ENCODE assay signal across 10 mouse cellular contexts in the genomic region with DNA sequence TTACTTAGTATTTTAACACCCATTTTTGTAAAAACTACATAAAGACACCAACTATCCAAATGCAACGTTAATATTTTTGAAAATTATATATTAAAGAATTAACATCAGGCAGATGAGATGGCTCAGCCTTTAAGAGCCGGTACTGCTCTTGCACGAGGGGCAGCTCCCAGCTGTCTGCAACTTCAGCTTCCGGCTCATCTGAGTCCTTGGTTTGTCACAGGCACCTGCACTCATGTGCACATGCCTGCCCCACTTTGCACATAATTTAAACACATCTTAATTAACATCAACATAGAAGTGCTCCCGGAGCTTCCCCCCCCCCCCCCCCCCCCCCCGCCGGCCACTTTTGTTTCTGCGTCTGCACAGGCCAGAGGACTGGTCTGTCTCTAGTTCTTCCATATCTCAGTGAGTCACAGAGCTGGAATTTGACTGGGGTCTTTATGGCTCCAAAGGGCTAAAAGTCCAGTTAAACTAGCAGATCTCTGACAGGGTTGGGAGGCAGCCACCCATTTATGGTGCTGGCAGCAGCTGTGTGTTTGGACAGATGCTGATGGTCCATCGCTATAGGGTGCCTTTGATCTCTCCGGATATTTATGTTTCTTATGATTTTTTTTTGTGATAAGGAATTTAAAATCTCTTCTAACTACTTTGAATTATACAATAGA.
DNase-seq lines count a peak whose midpoint lies in the region; ATAC-seq lines count a peak whose summit lies in the region.
"Had no signal": no experiment of that assay in that cellular context is flagged by ENCODE, and none has a peak within 500 bp of the region (broad histone marks: within the 10 kb centered on the region; RNA-seq: fewer than 3 reads in every experiment).

No protein-coding gene starts in this region.

- 58% methylated on average over 8 of the region's 10 CpGs for WGBS in embryonic facial prominence, embryonic 11.5 days
- WGBS in embryonic facial prominence, embryonic 10.5 days: 59% methylated on average over 8 of the region's 10 CpGs
- WGBS in kidney, embryonic 16.5 days: 29% methylated on average over 7 of the region's 10 CpGs

- ATAC-seq in embryonic facial prominence, embryonic 11.5 days (replicated peaks; ENCODE audit: insufficient number of reproducible peaks, low FRiP score, low TSS enrichment, low read depth): peak; percentile 61
- ATAC-seq in kidney, embryonic 16.5 days (ENCODE audit: low FRiP score, low TSS enrichment): peak; percentile 62

- no peaks in the 10 kb centered on the region for H3K9me3 ChIP-seq in embryonic facial prominence, embryonic 11.5 days (replicated peaks; ENCODE audit: control insufficient read depth, low read length)
- H3K9me3 ChIP-seq in embryonic facial prominence, embryonic 10.5 days: no peaks in the 10 kb centered on the region
- H3K9me3 ChIP-seq in kidney, embryonic 16.5 days (ENCODE audit: low read length): no peaks in the 10 kb centered on the region
- H3K9me3 ChIP-seq: liver, embryonic 13.5 days; neural tube, embryonic 15.5 days had no signal

- no peak overlapping the region for H3K4me3 ChIP-seq in embryonic facial prominence, embryonic 11.5 days (ENCODE audit: low read depth, low read length)
- no peak overlapping the region for H3K4me3 ChIP-seq in embryonic facial prominence, embryonic 10.5 days
- no peak overlapping the region for H3K4me3 ChIP-seq in kidney, embryonic 16.5 days (ENCODE audit: low read length)
- H3K4me3 ChIP-seq: liver, embryonic 13.5 days; neural tube, embryonic 15.5 days had no signal

- no peaks in the 10 kb centered on the region for H3K27me3 ChIP-seq in embryonic facial prominence, embryonic 11.5 days (ENCODE audit: control insufficient read depth, insufficient read depth, low read length)
- H3K27me3 ChIP-seq in embryonic facial prominence, embryonic 10.5 days (replicated peaks; ENCODE audit: low read depth, poor library complexity, severe bottlenecking): no peaks in the 10 kb centered on the region; the same call in 1 of the 2 replicates
- no peaks in the 10 kb centered on the region for H3K27me3 ChIP-seq in kidney, embryonic 16.5 days (ENCODE audit: insufficient read depth, low read length)
- H3K27me3 ChIP-seq: neural tube, embryonic 15.5 days had no signal

- H3K36me3 ChIP-seq in embryonic facial prominence, embryonic 11.5 days (replicated peaks; ENCODE audit: control insufficient read depth, insufficient read depth, low read depth, low read length): no peaks in the 10 kb centered on the region
- no peaks in the 10 kb centered on the region for H3K36me3 ChIP-seq in embryonic facial prominence, embryonic 10.5 days (replicated peaks)
- H3K36me3 ChIP-seq in kidney, embryonic 16.5 days (ENCODE audit: insufficient read depth, low read length): no peaks in the 10 kb centered on the region
- H3K36me3 ChIP-seq: liver, embryonic 13.5 days; neural tube, embryonic 15.5 days had no signal

- peaks cover 2% of the 10 kb centered on the region; the same call in 1 of the 2 replicates for H3K4me1 ChIP-seq in embryonic facial prominence, embryonic 11.5 days (ENCODE audit: control insufficient read depth, insufficient read depth, low read length)
- peaks cover 20% of the 10 kb centered on the region for H3K4me1 ChIP-seq in embryonic facial prominence, embryonic 10.5 days
- H3K4me1 ChIP-seq in kidney, embryonic 16.5 days (ENCODE audit: insufficient read depth, low read length): no peaks in the 10 kb centered on the region

- H3K4me2 ChIP-seq in embryonic facial prominence, embryonic 11.5 days (ENCODE audit: low read depth, low read length): no peak overlapping the region
- H3K4me2 ChIP-seq in kidney, embryonic 16.5 days (replicated peaks; ENCODE audit: low read depth, low read length): no peak overlapping the region
- H3K4me2 ChIP-seq: liver, embryonic 13.5 days had no signal

- H3K27ac ChIP-seq in embryonic facial prominence, embryonic 11.5 days (replicated peaks; ENCODE audit: low read depth, low read length): no peak overlapping the region
- no peak overlapping the region for H3K27ac ChIP-seq in embryonic facial prominence, embryonic 10.5 days (replicated peaks)
- H3K27ac ChIP-seq in kidney, embryonic 16.5 days (ENCODE audit: low read length): no peak overlapping the region
- H3K27ac ChIP-seq: liver, embryonic 13.5 days; neural tube, embryonic 15.5 days had no signal

- H3K9ac ChIP-seq in embryonic facial prominence, embryonic 11.5 days (replicated peaks; ENCODE audit: low read length): no peak overlapping the region
- no peak overlapping the region for H3K9ac ChIP-seq in kidney, embryonic 16.5 days (replicated peaks; ENCODE audit: low read length)
- H3K9ac ChIP-seq: neural tube, embryonic 15.5 days had no signal

- no peak for DNase-seq in embryonic facial prominence, embryonic 11.5 days (ENCODE audit: low spot score)
- no peak for DNase-seq in embryonic facial prominence, embryonic 10.5 days (ENCODE audit: low spot score)
- DNase-seq in kidney, adult 11 months: no peak
- DNase-seq in retina, postnatal 1 day: peak; percentile 60
- DNase-seq in retina, embryonic 14.5 days (ENCODE audit: low spot score): no peak
- DNase-seq in thymus, postnatal 4 days: peak; percentile 30
- no peak for DNase-seq in layer of hippocampus, postnatal 10 days (ENCODE audit: low spot score in 2 of 2)

Comparison
In these comparisons a context has a peak if more than half of its experiments do, and no peak if none do; other contexts are left out.
1. DNase-seq: peak in retina, postnatal 1 day (single experiment) and thymus, postnatal 4 days (single experiment); none in embryonic facial prominence, embryonic 11.5 days (single experiment), embryonic facial prominence, embryonic 10.5 days (single experiment), kidney, adult 11 months (single experiment), retina, embryonic 14.5 days (single experiment) and layer of hippocampus, postnatal 10 days (0 of 2).